Mouse (Mus musculus): ENCODE results near the gene Btbd35f2. TPM values are rescaled to one million over a fixed set of nuclear protein-coding genes. Genes with fewer than 3 reads are reported as not detected.
"Not testable (repeated sequence)": the region's sequence is repeated elsewhere in the genome, so short reads cannot be mapped to it uniquely, and the experiment has no call there.

Gene Btbd35f2
- total RNA-seq (2017): not detected in 2 replicates

DNA sequence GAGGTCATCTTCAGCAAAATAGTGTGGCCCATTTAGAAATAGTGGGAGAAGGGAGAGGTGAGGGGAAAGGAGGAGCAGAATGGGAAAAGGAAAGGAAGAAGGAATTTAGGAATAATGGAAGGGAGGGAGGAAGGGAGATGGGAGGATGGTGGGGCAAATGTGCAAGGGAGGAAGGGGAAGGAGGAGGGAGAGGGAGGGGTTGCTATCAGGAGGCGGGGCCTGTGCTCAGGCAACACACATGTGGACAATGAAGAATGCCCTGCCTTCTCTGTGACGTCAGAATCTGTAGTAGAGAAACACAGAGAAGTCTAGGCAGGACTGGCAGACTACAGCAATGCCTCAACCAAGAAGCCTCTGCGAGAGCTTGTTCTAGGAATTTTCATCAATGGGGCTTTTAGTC is at the start of gene Btbd35f2:
TSS of gene Btbd35f2 (plus strand) at position 301 of the 400 bp plus-strand sequence.
- not testable (repeated sequence) for ATAC-seq (ENCODE audit: extremely low read depth, insufficient number of reproducible peaks, low FRiP score, poor library complexity, severe bottlenecking)

Other genes with a start within 250 kb of the Btbd35f2 start
- not detected in 2 replicates for gene Btbd35f22, start 230.6 kb upstream of the Btbd35f2 start, total RNA-seq (2017)